Mouse (Mus musculus): Measurements from ENCODE around the gene Napb. TPM values are rescaled to one million over a fixed set of nuclear protein-coding genes. Genes with fewer than 3 reads are reported as not detected.
A peak's percentile ranks its signal among the peaks of the same experiment; 100 is the strongest.

The Napb gene
- total RNA-seq, 2 experiments from 2014 or later = 362 to 386 TPM

- DNase-seq (ENCODE audit: low spot score in 2 of 2) = no peak
These were observed 42.7 kb downstream of the Napb start for GRCm38 (mm10) chr2:148689444-148690140.

GRCm38 (mm10) chr2:148687971-148688370 is 44.3 kb downstream of the Napb start:
- no peak for DNase-seq (ENCODE audit: low spot score in 2 of 2)

GRCm38 (mm10) chr2:148686862-148687261 is 45.4 kb downstream of the Napb start:
- DNase-seq (ENCODE audit: low spot score in 2 of 2) = no peak

- DNase-seq (ENCODE audit: low spot score in 2 of 2) = no peak
These were observed 46.6 kb downstream of the Napb start for GRCm38 (mm10) chr2:148685709-148686108.

GRCm38 (mm10) chr2:148684972-148685371 is 47.3 kb downstream of the Napb start:
- DNase-seq (ENCODE audit: low spot score in 2 of 2) = no peak

GRCm38 (mm10) chr2:148683031-148683430 is 49.2 kb downstream of the Napb start:
- no peak for DNase-seq (ENCODE audit: low spot score in 2 of 2)

GRCm38 (mm10) chr2:148681461-148681891 is 50.8 kb downstream of the Napb start:
- no peak for DNase-seq (ENCODE audit: low spot score in 2 of 2)

GRCm38 (mm10) chr2:148680775-148681291 is 51.4 kb downstream of the Napb start, which contains the start of gene Gzf1:
TSS of gene Gzf1 (plus strand) at chr2:148681023.
- peak; percentile 99 for DNase-seq (ENCODE audit: low spot score in 2 of 2)

- peak; percentile 27 to 32 for DNase-seq (ENCODE audit: low spot score in 2 of 2)
These were observed 52.9 kb downstream of the Napb start for GRCm38 (mm10) chr2:148679346-148679745.

GRCm38 (mm10) chr2:148677801-148678200 is 54.5 kb downstream of the Napb start:
- peak; percentile 76 to 80 for DNase-seq (ENCODE audit: low spot score in 2 of 2)

- peak; percentile 99 for DNase-seq (ENCODE audit: low spot score in 2 of 2)
These were observed 59.8 kb downstream of the Napb start, which contains the start of gene Nxt1 for GRCm38 (mm10) chr2:148672199-148673096. TSS of gene Nxt1 (plus strand) at chr2:148672601.

- no peak for DNase-seq (ENCODE audit: low spot score in 2 of 2)
These were observed 68.8 kb downstream of the Napb start for GRCm38 (mm10) chr2:148663458-148663857.

- peak; percentile 74 to 80 for DNase-seq (ENCODE audit: low spot score in 2 of 2)
These were observed 77.3 kb downstream of the Napb start for GRCm38 (mm10) chr2:148654961-148655360.

- DNase-seq (ENCODE audit: low spot score in 2 of 2) = no peak
These were observed 81.5 kb downstream of the Napb start for GRCm38 (mm10) chr2:148650587-148651357.

GRCm38 (mm10) chr2:148644421-148645000 is 87.8 kb downstream of the Napb start:
- no peak for DNase-seq (ENCODE audit: low spot score in 2 of 2)

Other genes with a start within 250 kb of the Napb start
- gene Nxt1, start 59.9 kb downstream of the Napb start, total RNA-seq (2021) = 10 to 100 TPM; 12.9 to 15.9 TPM
- gene Gzf1, start 51.4 kb downstream of the Napb start, total RNA-seq (2021) = 10 to 100 TPM; 29.5 to 31.5 TPM
- 1 to 10 TPM in 1 of 2 experiments, under 1 TPM in 1; 0.79 to 1.2 TPM for gene Cstl1, start 17.9 kb upstream of the Napb start, total RNA-seq (2021)
- not detected for gene Cst11, start 39.0 kb upstream of the Napb start, total RNA-seq (2021)
- not detected for gene 8030411F24Rik, start 49.5 kb upstream of the Napb start, total RNA-seq (2021)
- 1 to 10 TPM; 1.4 to 4.3 TPM for gene Cst12, start 56.9 kb upstream of the Napb start, total RNA-seq (2021)
- not detected for gene Cst8, start 66.3 kb upstream of the Napb start, total RNA-seq (2021)
- gene Cst13, start 87.6 kb upstream of the Napb start, total RNA-seq (2021) = not detected
- not detected for gene Cst9, start 102.7 kb upstream of the Napb start, total RNA-seq (2021)
- gene 9230104L09Rik, start 132.6 kb upstream of the Napb start, total RNA-seq (2021) = not detected
- 1,000 to 10,000 TPM; 2,004 to 2,127 TPM for gene Cst3, start 143.2 kb upstream of the Napb start, total RNA-seq (2021)